Mouse (Mus musculus) stomach, postnatal 0 days (tissue): Measurements from ENCODE around the gene Rxfp3.

ENCODE experiments used
- CTCF ChIP-seq: IDR thresholded peaks from 2 replicates; pipeline ENCODE4 v1.5.1; 2016; ENCODE audit warnings: antibody characterized with exemption, low read depth, mild to moderate bottlenecking, moderate library complexity
- EP300 ChIP-seq: optimal IDR thresholded peaks from 2 replicates; pipeline ENCODE3; 2016; ENCODE audit warnings: antibody characterized with exemption

GRCm38 (mm10) chr15:11066299-11066698, 28.5 kb upstream of the Rxfp3 start:
- TF ChIP-seq CTCF = no peak
- TF ChIP-seq EP300 = no peak
